Mouse (Mus musculus) left cerebral cortex, postnatal 25 days (tissue): ENCODE measurements at regions not wholly inside any gene's neighbourhood (a gene's known extent, or its start where the extent isn't known, plus 50 kb on each side); places are given as distances from the start of the nearest gene placed in this dataset.

Source experiments
- DNase-seq, 2 experiments: peaks; one replicate each; pipeline ENCODE4 v3.0.0; 2022; ENCODE audit warnings: low spot score in 2 of 2, mixed read lengths in 1 of 2
- intact Hi-C: fragments of 180-260 bp; cut with DNase I; formaldehyde crosslinking; loops from one replicate; pipeline ENCODE4 v1.15.1; 2025

- intact Hi-C loops, result no loop called here
Observed at GRCm38 (mm10) chrX:158236206-158236605, 193.1 kb upstream of the Cnksr2 start.

DNA sequence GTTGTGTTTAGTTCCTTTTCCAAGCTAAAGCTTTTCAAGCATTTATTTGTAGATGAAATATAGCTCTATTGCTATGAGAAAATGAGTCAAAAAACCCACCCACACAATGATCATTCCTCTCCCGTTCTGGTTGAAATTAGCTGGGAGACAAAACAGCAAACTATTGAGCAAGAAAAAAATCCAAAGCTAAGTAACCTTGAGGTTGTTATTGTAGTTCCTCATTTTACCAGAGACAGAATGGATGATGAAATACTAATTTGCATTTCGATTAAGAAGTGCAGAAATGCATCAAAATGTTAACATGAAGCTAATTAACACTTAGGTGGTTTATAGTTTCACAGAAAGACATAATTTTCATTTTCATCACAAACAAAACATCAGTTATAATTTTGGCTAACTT, 166.1 kb upstream of the Cnksr2 start:
- intact Hi-C loops, result no loop called here
- DNase-seq, result no peak

More at GRCm38 (mm10) chrX:158236206-158236605, 193.1 kb upstream of the Cnksr2 start:
- peak; percentile 4 to 72 for DNase-seq

DNA sequence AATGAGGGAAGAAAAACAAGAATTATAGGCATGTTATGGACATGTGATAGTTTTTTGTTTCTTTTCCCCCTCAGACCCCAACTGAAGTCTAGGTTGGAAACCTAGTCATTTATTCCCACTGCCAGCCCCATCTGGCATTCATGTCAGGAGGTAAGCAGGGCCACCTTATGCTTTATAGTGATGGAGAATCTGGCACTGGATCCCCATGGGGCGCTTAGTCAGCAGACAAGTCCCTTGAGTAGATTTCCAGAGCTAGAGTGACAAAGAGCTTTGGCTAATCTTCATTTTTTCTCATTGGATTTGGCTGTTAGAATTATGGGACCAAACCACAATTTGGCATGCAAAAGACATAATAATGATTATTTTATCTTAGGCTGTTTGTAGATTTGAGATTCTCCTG, 152.4 kb upstream of the Cnksr2 start:
- no peak for DNase-seq
- intact Hi-C loops, result no loop called here

DNA sequence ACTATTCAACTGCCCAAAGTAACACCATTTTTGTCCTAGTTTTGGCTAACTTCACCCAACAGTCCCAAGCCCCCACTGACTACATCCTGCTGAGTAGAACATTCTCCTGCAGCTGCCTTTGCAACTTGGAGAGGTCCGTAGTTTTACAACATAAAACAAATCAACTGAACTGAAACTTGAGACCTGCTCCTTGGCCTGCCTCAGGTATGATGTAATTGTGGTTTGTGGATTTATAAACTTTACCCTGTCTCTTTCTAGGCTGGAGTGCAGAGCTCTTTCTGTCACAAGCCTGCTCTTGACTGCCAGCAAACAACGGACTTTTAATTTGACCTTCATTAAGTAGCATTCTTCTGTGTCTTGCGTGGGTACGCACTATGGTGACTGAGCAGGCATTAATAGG, 138.4 kb upstream of the Cnksr2 start:
- intact Hi-C loops, result no loop called here
- DNase-seq, result no peak

GRCm38 (mm10) chrX:158180356-158180755, 137.3 kb upstream of the Cnksr2 start:
- intact Hi-C loops, result no loop called here
- DNase-seq, result peak; percentile 4 to 71

GRCm38 (mm10) chrX:158135870-158136557, 92.9 kb upstream of the Cnksr2 start:
- no peak for DNase-seq
- intact Hi-C loops, result no loop called here

DNA sequence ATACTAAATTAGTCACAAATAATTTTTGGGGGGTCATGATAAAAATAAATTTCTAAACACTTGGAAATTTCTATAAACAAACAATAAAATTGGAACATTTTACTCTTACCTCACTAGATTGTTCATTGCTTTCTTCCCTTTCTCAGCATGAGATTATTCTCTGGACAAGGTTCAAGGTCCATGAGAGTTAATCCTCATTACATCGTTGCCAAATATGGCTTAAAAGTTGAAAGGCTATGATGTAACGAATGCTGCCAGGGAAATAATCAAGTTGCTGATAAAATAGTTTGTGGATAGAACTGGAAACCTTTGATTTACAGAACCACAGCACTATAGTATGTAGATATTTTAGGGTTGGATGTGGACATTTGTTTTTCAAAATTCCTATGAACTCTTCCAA, 90.4 kb upstream of the Cnksr2 start:
- intact Hi-C loops, result no loop called here
- DNase-seq, result no peak
